Mouse (Mus musculus): ENCODE measurements at regions not wholly inside any gene's neighbourhood (a gene's known extent, or its start where the extent isn't known, plus 50 kb on each side); places are given as distances from the start of the nearest gene placed in this dataset.
A peak's percentile ranks its signal among the peaks of the same experiment; 100 is the strongest.

- no peak for DNase-seq
These were observed 316.3 kb upstream of the Clint1 start for GRCm38 (mm10) chr11:45535501-45536025.

DNA sequence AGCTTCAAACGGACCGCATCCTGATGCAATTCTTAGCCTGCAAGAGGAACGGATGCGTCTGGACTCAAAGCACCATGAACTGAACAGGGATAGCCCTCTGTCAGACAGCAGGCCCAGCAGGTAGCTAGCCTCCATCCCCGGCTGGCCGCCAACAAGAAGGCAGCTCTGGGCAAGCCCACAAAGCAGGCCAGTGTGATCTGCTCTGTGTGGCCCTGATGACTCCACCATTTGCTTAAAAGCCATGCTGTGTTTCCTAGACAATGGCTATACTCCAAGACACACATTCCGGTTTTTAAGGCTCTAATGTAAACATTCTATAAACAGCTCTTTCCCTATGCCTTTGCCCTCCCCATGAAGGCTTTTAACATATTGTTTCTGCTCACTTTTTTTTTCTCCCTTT, 313.8 kb upstream of the Clint1 start:
- DNase-seq = no peak

GRCm38 (mm10) chr11:45539459-45539858, 312.4 kb upstream of the Clint1 start:
- DNase-seq = peak; percentile 88

GRCm38 (mm10) chr11:45544531-45544930, 307.3 kb upstream of the Clint1 start:
- DNase-seq = no peak

DNA sequence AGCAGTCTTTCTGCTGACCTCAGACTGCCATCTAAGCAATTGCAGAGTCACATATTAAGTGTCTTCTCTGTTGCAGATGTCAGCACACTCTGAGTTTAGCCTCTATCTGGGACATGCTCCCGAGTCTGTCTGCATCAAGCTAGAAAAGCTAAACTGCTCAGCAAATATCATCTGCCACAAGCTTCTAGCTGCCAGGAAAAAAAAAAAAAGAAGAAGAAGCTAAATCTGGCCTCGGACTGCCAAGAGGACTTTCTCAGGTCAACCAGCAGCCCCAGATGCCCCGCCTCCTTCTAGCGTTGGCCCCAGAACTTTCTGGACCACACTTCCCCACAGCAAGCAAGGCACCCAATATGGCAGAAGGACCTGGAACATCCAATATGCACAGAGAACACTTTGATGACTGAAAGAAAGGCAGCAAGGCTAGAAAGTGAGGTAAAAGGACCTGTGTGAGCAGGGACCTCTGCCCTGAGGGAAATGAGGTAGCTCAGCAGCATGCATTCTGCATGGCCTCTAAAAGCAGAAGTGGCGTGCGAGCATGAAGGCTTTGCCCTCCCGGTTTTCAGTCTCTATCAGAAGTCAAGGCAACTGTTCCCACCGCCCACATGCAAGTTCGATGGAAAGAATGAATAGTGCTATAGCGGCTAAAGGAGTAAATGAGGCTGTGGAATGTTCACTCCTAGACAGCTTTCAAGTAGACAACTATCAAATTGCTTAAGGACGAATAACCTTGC, 305.8 kb upstream of the Clint1 start:
- DNase-seq = no peak

- no peak for DNase-seq
These were observed 305.0 kb upstream of the Clint1 start for GRCm38 (mm10) chr11:45546861-45547260.

DNA sequence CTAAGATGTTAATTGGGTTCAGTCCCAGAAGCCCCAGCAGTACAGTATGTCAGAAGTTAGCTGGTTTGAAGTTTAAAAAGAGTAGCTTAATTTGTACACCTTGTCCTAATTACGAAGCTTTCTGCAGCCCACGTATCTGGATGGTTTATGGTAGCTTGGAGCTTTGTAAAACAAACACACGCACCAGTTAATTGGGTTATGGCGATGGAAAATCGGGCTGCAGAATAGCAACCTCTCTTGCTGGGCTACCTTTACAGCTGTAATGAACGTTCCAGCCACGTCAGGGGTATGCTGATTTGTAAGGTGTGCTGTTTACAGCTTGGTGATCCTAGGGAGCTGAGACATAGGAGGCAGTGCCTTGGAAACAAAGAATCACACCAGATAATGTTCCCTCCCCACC, 301.5 kb upstream of the Clint1 start:
- no peak for DNase-seq

GRCm38 (mm10) chr11:45577469-45578154, 274.2 kb upstream of the Clint1 start:
- no peak for DNase-seq

DNA sequence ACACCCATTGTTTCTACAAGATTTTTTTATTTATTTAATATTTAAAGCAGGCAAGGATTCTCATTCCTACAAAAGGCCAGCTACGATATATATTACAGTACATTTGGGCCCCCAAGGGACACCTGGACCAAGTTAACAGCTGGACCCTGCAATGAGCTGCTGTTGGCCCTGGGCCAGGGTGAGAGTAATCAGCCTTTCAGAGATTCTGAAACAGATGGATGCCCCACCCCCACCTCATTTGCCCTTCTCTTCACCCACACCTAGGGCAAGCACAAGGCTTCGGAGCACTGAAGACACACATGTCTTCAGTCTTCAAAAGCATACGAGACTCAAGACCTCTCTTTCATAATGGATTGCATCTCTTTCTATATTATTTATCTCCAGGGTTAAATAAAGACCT, 259.5 kb upstream of the Clint1 start:
- DNase-seq = no peak

GRCm38 (mm10) chr11:45592890-45593642, 258.8 kb upstream of the Clint1 start:
- no peak for DNase-seq

DNA sequence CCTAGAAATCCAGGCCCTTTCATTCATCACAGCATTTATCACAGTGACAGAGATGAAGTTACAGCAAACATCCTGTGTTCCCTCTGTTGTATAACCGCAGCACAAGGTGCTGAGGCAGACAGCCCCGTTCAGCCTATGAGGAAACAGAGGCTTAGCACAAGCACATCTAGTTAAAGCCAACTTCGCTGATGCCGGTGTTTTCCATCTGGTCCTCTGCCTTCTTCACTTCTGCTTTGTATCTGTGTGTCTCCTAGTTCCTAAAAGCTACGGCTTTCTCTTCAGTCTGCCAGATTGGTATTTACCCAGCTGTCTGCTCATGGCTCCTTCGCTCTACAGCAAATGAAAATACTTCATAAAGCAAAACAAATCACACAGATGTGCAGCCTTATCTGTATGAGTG, 256.5 kb upstream of the Clint1 start:
- DNase-seq = no peak

GRCm38 (mm10) chr11:45621824-45622223, 230.0 kb upstream of the Clint1 start:
- DNase-seq = no peak

DNA sequence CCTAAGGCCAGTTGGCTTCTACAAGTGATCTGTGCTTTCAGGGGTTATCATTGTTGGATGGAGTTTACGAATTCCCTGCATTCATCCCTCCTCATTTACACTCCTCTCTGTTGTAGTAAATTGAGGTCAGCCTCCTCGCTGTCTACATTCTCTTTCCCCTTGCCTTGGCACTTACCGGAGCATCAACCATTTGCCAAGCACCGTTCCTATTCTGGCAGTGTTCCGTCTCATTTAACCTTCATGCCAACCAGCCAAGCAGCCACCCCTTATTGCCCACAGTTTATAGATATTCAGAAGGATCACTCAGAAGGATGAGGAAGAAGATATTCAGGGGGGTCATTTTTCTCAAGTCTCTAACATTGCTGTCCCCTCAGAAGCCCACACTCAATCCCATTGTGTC, 229.2 kb upstream of the Clint1 start:
- DNase-seq = no peak

DNA sequence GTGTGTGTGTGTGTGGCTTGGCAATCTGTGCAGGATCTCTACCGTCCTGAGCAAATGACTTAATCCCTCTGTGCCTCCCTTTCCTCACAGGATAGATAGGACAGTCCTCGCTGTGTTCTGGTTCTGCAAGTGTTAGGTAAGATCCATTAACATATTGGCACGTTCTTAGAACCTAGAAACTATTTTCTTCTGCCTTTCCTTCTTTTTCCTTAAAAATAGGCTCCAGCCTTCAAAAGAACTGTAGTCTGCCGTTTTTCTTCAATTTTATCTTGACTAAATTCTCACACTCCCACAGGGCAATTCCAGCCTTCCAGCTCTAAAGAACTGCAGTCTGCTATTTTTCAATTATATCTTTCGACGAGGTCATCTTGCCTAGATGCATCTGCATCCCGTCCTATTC, 227.6 kb upstream of the Clint1 start:
- no peak for DNase-seq

- peak; percentile 22 for DNase-seq
These were observed 222.6 kb upstream of the Clint1 start for GRCm38 (mm10) chr11:45629250-45629649.

DNA sequence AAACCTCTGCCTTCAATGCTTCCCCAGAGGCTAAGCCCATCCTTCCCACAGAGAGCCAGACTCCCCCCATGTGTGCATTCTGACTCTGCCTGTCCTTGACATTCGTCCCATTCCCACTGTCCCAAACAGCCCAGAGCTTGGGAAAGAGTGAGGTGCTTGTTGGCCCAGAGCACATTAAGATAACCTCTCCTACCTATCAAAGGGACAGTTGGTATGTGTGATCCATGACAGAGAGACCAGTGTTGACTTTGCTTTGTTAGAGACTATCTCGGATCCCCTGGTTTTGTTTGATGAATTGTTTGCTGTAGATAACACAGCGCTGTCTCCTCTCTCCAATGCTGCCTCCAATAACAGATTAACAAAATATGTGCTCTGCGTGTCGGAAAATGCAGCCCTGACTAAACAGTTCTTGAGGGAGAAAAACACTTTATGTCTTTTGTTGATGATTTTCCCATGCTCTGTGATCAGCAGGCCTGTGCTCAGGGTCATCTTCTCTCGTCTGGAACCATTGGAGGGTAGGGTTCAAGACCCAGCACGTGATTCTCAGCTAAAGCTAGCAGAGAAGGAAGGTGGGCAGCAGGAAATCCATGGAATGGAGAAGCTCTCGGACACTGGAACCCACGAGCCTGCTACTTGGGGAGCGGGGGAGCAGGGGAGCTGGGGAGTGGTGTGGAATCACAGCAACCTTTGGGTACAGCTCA, 217.2 kb upstream of the Clint1 start:
- DNase-seq = no peak

DNA sequence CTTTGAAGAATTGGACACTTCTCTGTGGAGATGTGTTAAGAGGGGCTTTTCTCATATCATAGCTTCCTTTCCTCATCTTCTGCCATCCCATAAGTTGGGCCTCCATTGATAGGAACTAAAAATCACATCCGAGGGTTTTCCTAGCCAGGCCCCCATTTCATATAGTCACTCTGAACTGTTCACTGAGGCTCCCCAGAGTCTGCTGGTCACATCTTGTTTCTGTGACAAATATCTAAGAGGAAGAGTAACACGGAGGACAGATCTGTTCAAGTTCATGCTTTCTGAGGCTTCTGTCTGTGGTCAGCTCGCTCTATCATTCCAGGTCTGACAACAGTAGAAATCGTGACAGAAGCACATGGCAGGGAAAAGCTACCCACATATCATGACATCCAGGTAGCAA, 216.0 kb upstream of the Clint1 start:
- no peak for DNase-seq

- no peak for DNase-seq
These were observed 212.6 kb upstream of the Clint1 start for GRCm38 (mm10) chr11:45639236-45639635.

DNA sequence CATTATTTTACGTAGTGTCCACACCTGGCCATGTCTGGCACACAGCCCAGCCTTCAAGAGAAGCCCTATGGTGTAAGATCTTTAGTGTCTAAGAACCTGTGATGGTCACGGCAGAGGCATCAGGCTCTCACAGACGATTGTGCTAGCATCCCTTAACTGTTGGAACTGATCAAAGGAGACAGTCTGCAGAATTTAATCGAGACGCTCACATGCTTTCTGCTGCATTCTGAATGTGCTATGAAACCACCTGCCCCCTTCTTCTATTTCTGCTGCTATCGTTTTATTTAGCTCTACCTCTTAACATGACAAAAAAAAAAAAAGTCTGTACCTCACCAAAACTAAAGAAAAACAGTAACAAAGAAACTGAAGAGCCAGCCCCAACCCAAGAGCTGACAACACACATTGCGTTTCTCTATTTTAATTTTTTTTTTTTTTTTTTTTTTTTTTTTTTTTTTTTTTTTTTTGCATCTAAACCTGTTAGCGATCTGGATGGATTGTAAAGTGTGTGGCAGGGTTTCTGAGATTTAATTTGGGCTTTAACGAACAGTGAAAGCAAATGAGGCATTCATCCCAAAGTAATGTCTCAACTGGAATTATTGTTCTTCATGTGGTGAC, 209.6 kb upstream of the Clint1 start:
- DNase-seq = no peak

DNA sequence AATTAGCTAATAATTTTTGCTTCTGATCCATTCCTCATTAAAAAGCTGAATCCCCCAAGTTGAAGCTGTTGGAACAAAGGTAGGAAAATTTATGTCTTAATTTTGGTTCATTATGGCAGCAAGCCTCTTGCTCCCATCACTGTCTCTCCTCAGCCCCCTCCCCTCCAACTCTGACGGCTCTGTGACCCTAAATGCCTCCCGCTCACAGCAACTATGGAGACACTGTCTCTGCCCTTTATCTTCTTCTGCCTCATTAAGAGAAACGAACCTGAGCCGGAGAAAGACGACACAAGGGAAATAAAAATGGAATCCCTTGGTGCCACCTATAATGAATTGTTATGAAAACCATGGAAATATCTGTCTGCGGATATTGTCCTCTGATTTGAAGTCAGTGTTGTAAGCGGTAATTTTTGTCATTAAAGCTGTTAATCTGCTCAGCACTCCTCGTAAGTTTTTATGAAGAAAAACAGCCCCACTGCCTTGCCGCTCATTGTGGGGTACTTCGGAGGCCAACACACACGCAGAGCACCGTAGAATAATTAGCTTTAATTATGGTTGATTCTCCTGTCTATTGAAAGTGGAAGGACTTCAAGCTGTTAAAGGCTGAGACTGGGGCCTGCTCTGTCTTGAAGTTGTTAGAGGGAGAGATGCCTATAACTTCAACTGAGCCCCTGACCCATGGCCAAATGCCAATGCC, 208.1 kb upstream of the Clint1 start:
- no peak for DNase-seq

GRCm38 (mm10) chr11:45645815-45646214, 206.0 kb upstream of the Clint1 start:
- no peak for DNase-seq

DNA sequence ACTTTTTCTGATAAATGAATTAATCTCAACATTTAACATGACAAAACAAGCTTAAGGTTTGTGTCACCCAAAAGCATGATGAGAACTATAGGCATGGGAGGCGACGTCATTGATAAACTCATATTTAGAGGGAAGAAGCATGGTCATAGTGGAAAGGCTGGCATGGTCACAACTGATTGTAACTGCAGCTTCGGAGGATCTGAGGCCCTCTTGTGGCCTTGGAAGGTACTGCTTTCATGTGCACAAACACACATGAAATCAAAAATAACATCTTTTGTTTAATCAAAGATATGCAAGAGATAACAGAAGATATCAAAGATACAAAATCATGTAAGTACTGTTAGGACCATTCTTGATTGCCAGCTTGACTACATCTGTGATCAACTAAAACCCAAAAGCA, 204.0 kb upstream of the Clint1 start:
- peak; percentile 26 for DNase-seq

Measured in heart, postnatal 4 days (tissue).